ENCODE assay signal across 8 mouse cellular contexts in the genomic region with DNA sequence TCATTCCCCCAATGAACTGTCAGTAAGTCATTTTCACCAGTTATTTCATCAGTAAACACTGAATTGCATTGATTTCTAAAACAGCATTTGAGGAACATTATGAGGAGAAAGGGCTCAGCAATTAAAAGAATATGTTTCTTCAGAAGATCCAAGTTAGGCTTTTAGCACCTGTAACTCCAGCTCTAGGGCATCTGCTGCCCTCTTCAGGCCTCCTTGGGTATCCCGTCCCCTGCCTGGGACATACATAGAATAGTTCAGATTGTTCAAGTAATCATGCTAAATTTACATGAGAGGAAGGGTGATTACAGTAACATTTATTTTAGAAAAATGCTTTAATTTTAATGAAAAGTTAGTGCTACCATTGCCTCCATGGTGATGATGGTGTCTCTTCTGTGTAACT. TPM values are rescaled to one million over a fixed set of nuclear protein-coding genes. Genes with fewer than 3 reads are reported as not detected.
A peak's percentile ranks its signal among the peaks of the same experiment; 100 is the strongest.
DNase-seq lines count a peak whose midpoint lies in the region; ATAC-seq lines count a peak whose summit lies in the region.

No protein-coding gene starts in this region.

- ATAC-seq in erythroid progenitor cell, adult 5-6 weeks (replicated peaks; ENCODE audit: low FRiP score, poor library complexity, severe bottlenecking), result peak; percentile 78
- ATAC-seq in neutrophil, adult 5-6 weeks (ENCODE audit: extremely low read depth, insufficient number of reproducible peaks, low FRiP score, poor library complexity, severe bottlenecking), result peak; percentile 89

- DNase-seq in cerebellum, postnatal 4 days (ENCODE audit: low spot score in 2 of 2), result peak; percentile 17 to 20
- DNase-seq in cerebellum, adult 11 months, result no peak
- peak; percentile 53 for DNase-seq in urinary bladder, postnatal 14 days (ENCODE audit: low spot score)
- no peak for DNase-seq in urinary bladder, adult 18-20 months (ENCODE audit: low spot score in 2 of 2)
- DNase-seq in kidney, postnatal 36 days, result peak; percentile 54 to 81
- no peak for DNase-seq in yolk sac, embryonic 10.5 days (ENCODE audit: low spot score)

RNA-seq across cellular contexts. Expression of gene Psme4, which starts 28.0 kb away (rescaled TPM):
- total RNA-seq in erythroid progenitor cell, adult 5-6 weeks (2015; ENCODE audit: low replicate concordance), result 62.5 and 78.6 TPM in 2 replicates
- 41.5 and 89.6 TPM in 2 replicates for total RNA-seq in erythroid progenitor cell, adult 5-6 weeks (2017; ENCODE audit: low replicate concordance)
- 64.2 and 70.0 TPM in 2 replicates for total RNA-seq in neutrophil, adult 5-6 weeks (2017)

Comparison
In these comparisons a context has a peak if more than half of its experiments do, and no peak if none do; other contexts are left out.
1. DNase-seq: peak in cerebellum, postnatal 4 days (2 of 2), urinary bladder, postnatal 14 days (single experiment) and kidney, postnatal 36 days (2 of 2); none in cerebellum, adult 11 months (single experiment), urinary bladder, adult 18-20 months (0 of 2) and yolk sac, embryonic 10.5 days (single experiment).